Mouse (Mus musculus) C2C12 (cell line): ENCODE data around the gene Psma5.

ENCODE experiments used
- CEBPB ChIP-seq: IDR thresholded peaks from one replicate; pipeline ENCODE4 v1.6.1; 2011; ENCODE audit warnings: low read depth, mild to moderate bottlenecking, control low read depth, moderate library complexity
- CTCF ChIP-seq: IDR thresholded peaks from one replicate; pipeline ENCODE4 v1.5.1; 2011; ENCODE audit not compliant: control insufficient read depth, insufficient read depth, insufficient read length
- MAX ChIP-seq: IDR thresholded peaks from one replicate; pipeline ENCODE4 v1.6.1; 2011; ENCODE audit warnings: mild to moderate bottlenecking, control low read depth
- USF1 ChIP-seq: IDR thresholded peaks from one replicate; pipeline ENCODE4 v1.6.1; 2011; ENCODE audit warnings: low read depth, mild to moderate bottlenecking, control low read depth, moderate library complexity

GRCm38 (mm10) chr3:108286671-108287439 lies 30.1 kb downstream of the Psma5 start:
- TF ChIP-seq CTCF = no peak
- no peak for TF ChIP-seq MAX
- TF ChIP-seq CEBPB = no peak
- TF ChIP-seq USF1 = no peak
